Mouse (Mus musculus) bone marrow, adult 2 months (tissue): ENCODE results near the gene Glt1d1. TPM values are rescaled to one million over a fixed set of nuclear protein-coding genes. Genes with fewer than 3 reads are reported as not detected.

Source experiments
- H3K27ac ChIP-seq: fragments of 200-500 bp; 2 replicates; pipeline ENCODE4 v1.5.1; 2012; ENCODE audit warnings: low read depth, mild to moderate bottlenecking, control low read depth, inconsistent platforms, low read length; ENCODE audit not compliant: control insufficient read depth, poor library complexity, insufficient read depth
- H3K4me1 ChIP-seq: fragments of 200-500 bp; 2 replicates; pipeline ENCODE4 v1.6.1; 2011; ENCODE audit warnings: low read length; ENCODE audit not compliant: control insufficient read depth, insufficient read depth
- H3K4me3 ChIP-seq: fragments of 200-500 bp; replicated peaks from 2 replicates; pipeline ENCODE3; 2011; ENCODE audit warnings: mild to moderate bottlenecking, low read depth, low read length, control low read depth; ENCODE audit not compliant: control insufficient read depth
- CTCF ChIP-seq: fragments of 200-500 bp; IDR thresholded peaks from 2 replicates; pipeline ENCODE4 v1.5.1; 2011; ENCODE audit warnings: low read length, control low read depth; ENCODE audit not compliant: control insufficient read depth, insufficient read depth
- POLR2A ChIP-seq: fragments of 200-500 bp; IDR thresholded peaks from 2 replicates; pipeline ENCODE4 v1.6.1; 2011; ENCODE audit warnings: low read depth, mild to moderate bottlenecking, control low read depth, low read length, borderline replicate concordance; ENCODE audit not compliant: control insufficient read depth
- WGBS: fragments of 180-500 bp; shearing (Covaris S2); methylation state at CpG from one replicate; pipeline ENCODE4 v1.1.7; 2018; 5-methylcytosine and 5-hydroxymethylcytosine counted together
- polyA plus RNA-seq: library from polyadenylated mRNA; stranded (reverse); fragments of >200 nt; gene quantifications from 2 replicates; pipeline ENCODE4 v1.2.4, GENCODE M21; 2011; ENCODE audit warnings: low replicate concordance; ENCODE audit not compliant: missing spikeins, insufficient read depth, insufficient read length

Gene Glt1d1
- polyA plus RNA-seq, 1 experiment, result 4.8 TPM

DNA sequence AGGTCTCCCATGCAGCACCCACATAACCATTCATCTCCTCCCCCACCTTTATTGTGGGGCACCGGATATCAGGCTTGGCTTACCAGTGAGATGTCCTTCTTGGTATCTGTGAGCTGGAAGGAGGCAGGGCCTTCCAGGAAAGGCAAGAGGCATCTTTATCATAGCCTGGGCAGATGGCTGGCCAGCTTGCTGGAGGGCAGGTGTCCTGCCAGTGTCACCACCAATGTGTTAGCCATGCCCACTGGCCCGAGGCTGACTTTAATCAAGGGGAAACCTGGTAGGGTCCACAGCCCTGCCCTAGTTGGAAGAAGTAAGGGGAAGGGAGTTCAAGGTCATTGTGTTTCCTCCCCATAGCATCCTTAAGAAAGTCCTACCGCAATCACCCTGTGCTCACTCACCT is 123.9 kb downstream of the Glt1d1 start:
- WGBS, result 71% methylated on average over 3 of the region's 3 CpGs
- no peak overlapping the region for H3K27ac ChIP-seq
- H3K4me1 ChIP-seq, result no peaks in the 10 kb centered on the region
- no peak overlapping the region for H3K4me3 ChIP-seq
- TF ChIP-seq POLR2A (no peak), CTCF (no peak)

DNA sequence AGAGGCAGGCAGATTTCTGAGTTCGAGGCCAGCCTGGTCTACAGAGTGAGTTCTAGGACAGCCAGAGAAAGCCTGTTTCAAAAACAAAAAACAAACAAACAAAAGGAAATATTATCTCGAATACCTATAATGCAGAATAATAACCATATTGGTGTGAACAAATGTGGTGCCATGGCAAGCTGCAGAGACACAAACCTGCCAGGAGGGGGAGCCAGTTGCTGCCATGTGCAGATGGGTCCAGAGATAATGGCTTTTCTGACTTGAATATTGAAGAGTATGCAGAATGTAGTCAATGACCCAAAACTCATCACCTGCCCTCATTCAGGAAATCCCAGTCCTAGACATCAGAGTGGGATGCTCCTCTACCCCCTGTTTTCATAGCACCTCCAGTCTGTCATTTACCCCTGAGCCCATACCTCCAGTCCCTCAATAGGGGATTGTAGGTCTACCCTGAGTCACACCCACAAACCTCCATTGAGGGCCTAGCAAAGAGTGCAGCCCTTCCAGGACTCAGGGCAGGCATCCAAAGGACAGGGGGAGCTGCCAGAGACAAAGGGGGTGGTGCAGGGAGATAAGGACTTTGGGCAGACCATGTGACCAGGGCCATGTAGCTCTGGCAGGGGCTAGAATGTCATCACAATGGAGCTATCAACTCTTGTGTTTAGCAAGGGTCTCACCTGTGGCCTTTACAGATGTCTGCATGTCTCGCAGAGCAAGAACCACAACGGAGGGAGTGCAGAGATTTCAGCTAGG is 124.8 kb downstream of the Glt1d1 start:
- H3K27ac ChIP-seq, result no peak overlapping the region
- 69% methylated on average over 4 of the region's 4 CpGs for WGBS
- H3K4me3 ChIP-seq, result no peak overlapping the region
- TF ChIP-seq CTCF, result 0 out of 2 replicates have a peak, but pooled peaks have one; percentile 9
- no peak for TF ChIP-seq POLR2A
- no peaks in the 10 kb centered on the region for H3K4me1 ChIP-seq

DNA sequence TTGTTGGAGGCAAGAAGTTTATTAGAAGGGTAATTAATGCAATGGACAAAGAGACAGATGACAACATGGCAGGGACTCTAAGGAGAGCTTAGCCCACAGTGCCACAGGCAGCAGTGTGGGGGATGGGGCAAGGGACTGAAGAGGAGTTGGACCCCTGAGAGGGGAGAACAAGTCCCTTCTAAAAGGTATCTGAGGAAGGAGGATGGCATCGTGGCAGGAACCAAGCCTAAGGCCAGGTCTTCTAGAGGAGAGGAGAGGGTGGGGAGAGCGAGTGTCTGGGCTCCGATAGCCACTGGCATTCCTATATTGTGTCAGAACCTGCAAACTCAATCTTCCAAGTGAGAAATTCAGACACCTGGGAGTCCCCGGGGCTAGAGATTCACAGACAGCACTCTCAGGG is 126.5 kb downstream of the Glt1d1 start:
- no peak overlapping the region for H3K27ac ChIP-seq
- H3K4me3 ChIP-seq, result no peak overlapping the region
- TF ChIP-seq CTCF (no peak), POLR2A (no peak)
- 63% methylated on average over 4 of the region's 4 CpGs for WGBS
- no peaks in the 10 kb centered on the region for H3K4me1 ChIP-seq

Other genes with a start within 250 kb of the Glt1d1 start
- gene Slc15a4, start 635 bp downstream of the Glt1d1 start, polyA plus RNA-seq, result 16.6 and 30.1 TPM in 2 replicates